Mouse (Mus musculus) MEL (cell line): ENCODE results near the gene Syn3.

Experiments
- CHD2 ChIP-seq: IDR thresholded peaks from 2 replicates; pipeline ENCODE4 v1.6.1; 2011; ENCODE audit warnings: low read length, improper control_type of control experiment
- CTCF ChIP-seq, 3 experiments: IDR thresholded peaks in 2 of 3; conservative IDR thresholded peaks in 1 of 3; 2 replicates each; pipeline ENCODE4 v1.5.1; 2011 to 2012; ENCODE audit warnings: low read length in 3 of 3, low read depth in 2 of 3, mild to moderate bottlenecking in 2 of 3, improper control_type of control experiment in 1 of 3, inconsistent platforms in 1 of 3, mixed read lengths in 1 of 3, moderate library complexity in 1 of 3; ENCODE audit not compliant: control insufficient read depth in 1 of 3, insufficient read depth in 1 of 3, poor library complexity in 1 of 3, severe bottlenecking in 1 of 3
- EP300 ChIP-seq, 2 experiments: IDR thresholded peaks; 2 replicates each; pipeline ENCODE4 v1.6.1; 2011; ENCODE audit warnings: improper control_type of control experiment in 2 of 2, low read length in 2 of 2, low read depth in 1 of 2, mild to moderate bottlenecking in 1 of 2
- HCFC1 ChIP-seq: IDR thresholded peaks from 2 replicates; pipeline ENCODE4 v1.6.1; 2012; ENCODE audit warnings: low read depth, mild to moderate bottlenecking, inconsistent platforms, low read length, improper control_type of control experiment, moderate library complexity
- POLR2A ChIP-seq, 2 experiments: IDR thresholded peaks; 2 replicates each; pipeline ENCODE4 v1.6.1; 2011 to 2012; ENCODE audit warnings: low read length in 2 of 2, mild to moderate bottlenecking in 2 of 2, control low read depth in 1 of 2, improper control_type of control experiment in 1 of 2, low read depth in 1 of 2, moderate library complexity in 1 of 2; ENCODE audit not compliant: control insufficient read depth in 1 of 2, insufficient read depth in 1 of 2, poor library complexity in 1 of 2
- POLR2AphosphoS5 ChIP-seq: IDR thresholded peaks from 2 replicates; pipeline ENCODE4 v1.6.1; 2012; ENCODE audit warnings: low read depth, borderline replicate concordance, mild to moderate bottlenecking, inconsistent platforms, low read length, moderate library complexity, mixed read lengths
- SMC3 ChIP-seq: IDR thresholded peaks from 2 replicates; pipeline ENCODE4 v1.6.1; 2011; ENCODE audit warnings: low read depth, low read length, improper control_type of control experiment
- TAL1 ChIP-seq: IDR thresholded peaks from 2 replicates; pipeline ENCODE4 v1.6.1; 2012; ENCODE audit warnings: mild to moderate bottlenecking, inconsistent platforms, low read length, moderate library complexity, mixed read lengths
- USF1 ChIP-seq: IDR thresholded peaks from 2 replicates; pipeline ENCODE4 v1.6.1; 2014; ENCODE audit warnings: low read depth, mild to moderate bottlenecking, inconsistent platforms, low read length, improper control_type of control experiment, moderate library complexity
- USF2 ChIP-seq, 2 experiments: IDR thresholded peaks; 2 replicates each; pipeline ENCODE4 v1.6.1; 2011 to 2012; ENCODE audit warnings: improper control_type of control experiment in 2 of 2, low read length in 2 of 2, borderline replicate concordance in 1 of 2, inconsistent platforms in 1 of 2, low read depth in 1 of 2, mild to moderate bottlenecking in 1 of 2; ENCODE audit not compliant: insufficient read depth in 1 of 2
- ZKSCAN1 ChIP-seq: IDR thresholded peaks from 2 replicates; pipeline ENCODE4 v1.6.1; 2012; ENCODE audit warnings: low read depth, mild to moderate bottlenecking, inconsistent platforms, low read length, improper control_type of control experiment, moderate library complexity
- ZMIZ1 ChIP-seq: IDR thresholded peaks from 2 replicates; pipeline ENCODE4 v1.6.1; 2012; ENCODE audit warnings: low read depth, mild to moderate bottlenecking, inconsistent platforms, low read length, improper control_type of control experiment, moderate library complexity

- TF ChIP-seq CTCF (IDR thresholded peaks at IDR 0.05 in 2 of 3, conservative IDR thresholded peaks at IDR 0.05 in 1 of 3; ENCODE audit: control insufficient read depth in 1 of 3, insufficient read depth in 1 of 3, low read depth in 2 of 3, low read length in 3 of 3, poor library complexity in 1 of 3, severe bottlenecking in 1 of 3) (no peak), POLR2A (IDR thresholded peaks at IDR 0.05; ENCODE audit: control insufficient read depth in 1 of 2, insufficient read depth in 1 of 2, low read depth in 1 of 2, low read length in 2 of 2, poor library complexity in 1 of 2) (no peak), USF1 (no peak), ZKSCAN1 (no peak), EP300 (IDR thresholded peaks at IDR 0.05; ENCODE audit: low read depth in 1 of 2, low read length in 2 of 2) (no peak), HCFC1 (no peak), SMC3 (no peak), TAL1 (no peak), USF2 (IDR thresholded peaks at IDR 0.05; ENCODE audit: borderline replicate concordance in 1 of 2, insufficient read depth in 1 of 2, low read depth in 1 of 2, low read length in 2 of 2) (no peak), POLR2AphosphoS5 (no peak), ZMIZ1 (no peak), CHD2 (no peak)
Observed at GRCm38 (mm10) chr10:86158198-86158899, 340.3 kb downstream of the Syn3 start.
